Comparison of ENCODE assay signal across 8 mouse cellular contexts in genomic region chr12:87199206-87199972, GRCm38 (mm10). TPM values are rescaled to one million over a fixed set of nuclear protein-coding genes. Genes with fewer than 3 reads are reported as not detected.
DNase-seq lines count a peak whose midpoint lies in the region; ATAC-seq and TF ChIP-seq lines count a peak whose summit lies in the region.

Gene Samd15, plus strand, starts transcription at chr12:87199723.

- TF ChIP-seq CTCF in testis, adult 2 months (IDR thresholded peaks at IDR 0.05; ENCODE audit: control insufficient read depth, insufficient read depth, insufficient replicate concordance, low read depth, low read length) = no peak

- no peaks in the 10 kb centered on the region for H3K9me3 ChIP-seq in embryonic facial prominence, embryonic 10.5 days
- H3K9me3 ChIP-seq in heart, embryonic 11.5 days (replicated peaks; ENCODE audit: control insufficient read depth, low read length) = no peaks in the 10 kb centered on the region
- H3K9me3 ChIP-seq in liver, embryonic 11.5 days (ENCODE audit: control insufficient read depth, low read length) = no peaks in the 10 kb centered on the region

- peak within 1 kb of the TSS; percentile 97 for H3ac ChIP-seq in myocyte (ENCODE audit: control insufficient read depth, insufficient read length)

- WGBS in embryonic facial prominence, embryonic 10.5 days = 1% methylated on average over 38 of the region's 38 CpGs
- under 1% methylated on average over 38 of the region's 38 CpGs for WGBS in heart, embryonic 11.5 days (ENCODE audit: insufficient replicate concordance)
- 2% methylated on average over 38 of the region's 38 CpGs for WGBS in liver, embryonic 11.5 days

- peak; percentile 54 for DNase-seq in 416B (ENCODE audit: low read depth)
- DNase-seq in embryonic facial prominence, embryonic 10.5 days (ENCODE audit: low spot score) = peak; percentile 68
- DNase-seq in kidney, adult 8-10 months = peak; percentile 17 to 23
- no peak for DNase-seq in liver, embryonic 11.5 days (ENCODE audit: low spot score)

- H3K27ac ChIP-seq in embryonic facial prominence, embryonic 10.5 days (replicated peaks) = peak within 1 kb of the TSS; percentile 90
- 0 out of 2 replicates have a peak within 1 kb of the TSS, but pooled peaks have one; percentile 46 for H3K27ac ChIP-seq in heart, embryonic 11.5 days (ENCODE audit: low read depth, low read length)
- H3K27ac ChIP-seq in liver, embryonic 11.5 days (ENCODE audit: low read depth, low read length) = peak within 1 kb of the TSS; percentile 52
- H3K27ac ChIP-seq in testis, adult 2 months (ENCODE audit: control insufficient read depth, insufficient read depth, low read depth, low read length) = peak within 1 kb of the TSS; percentile 33

- peak within 1 kb of the TSS; percentile 88 for H3K9ac ChIP-seq in heart, embryonic 11.5 days (ENCODE audit: low read depth, low read length)
- H3K9ac ChIP-seq in liver, embryonic 11.5 days (ENCODE audit: low read depth, low read length) = peak within 1 kb of the TSS; percentile 81

- peak; percentile 53 for ATAC-seq in activated CD4-positive, CD25-positive, alpha-beta regulatory T cell, adult 4 months
- ATAC-seq in heart, embryonic 11.5 days (replicated peaks; ENCODE audit: insufficient number of reproducible peaks, low FRiP score, low TSS enrichment) = peak; percentile 59
- peak; percentile 51 for ATAC-seq in liver, embryonic 11.5 days (replicated peaks; ENCODE audit: low FRiP score)

- peaks cover 33% of the 10 kb centered on the region for H3K4me1 ChIP-seq in embryonic facial prominence, embryonic 10.5 days
- peaks cover 3% of the 10 kb centered on the region; the same call in 1 of the 2 replicates for H3K4me1 ChIP-seq in heart, embryonic 11.5 days (ENCODE audit: control insufficient read depth, insufficient read depth, low read length)
- peaks cover 7% of the 10 kb centered on the region for H3K4me1 ChIP-seq in liver, embryonic 11.5 days (replicated peaks; ENCODE audit: control insufficient read depth, insufficient read depth, low read length)
- peaks cover 4% of the 10 kb centered on the region; the same call in 1 of the 2 replicates for H3K4me1 ChIP-seq in testis, adult 2 months (ENCODE audit: control insufficient read depth, insufficient read depth, low read length)

- H3K4me3 ChIP-seq in embryonic facial prominence, embryonic 10.5 days = peak within 1 kb of the TSS; percentile 92
- peak within 1 kb of the TSS; percentile 90 for H3K4me3 ChIP-seq in heart, embryonic 11.5 days (ENCODE audit: low read depth, low read length)
- peak within 1 kb of the TSS; percentile 89 for H3K4me3 ChIP-seq in liver, embryonic 11.5 days (ENCODE audit: low read depth, low read length)
- H3K4me3 ChIP-seq in myocyte = peak within 1 kb of the TSS; percentile 44
- H3K4me3 ChIP-seq in testis, adult 2 months (ENCODE audit: control insufficient read depth, low read depth, low read length) = peak within 1 kb of the TSS; percentile 82

- no peaks in the 10 kb centered on the region for H3K79me2 ChIP-seq in myocyte (ENCODE audit: control insufficient read depth, insufficient read depth)

- no peak for TF ChIP-seq POLR2A in myocyte (IDR thresholded peaks at IDR 0.05; ENCODE audit: insufficient read length, low read depth)
- TF ChIP-seq POLR2A in testis, adult 2 months (IDR thresholded peaks at IDR 0.05; ENCODE audit: control insufficient read depth, low read depth, low read length) = no peak

- no peaks in the 10 kb centered on the region for H3K36me3 ChIP-seq in embryonic facial prominence, embryonic 10.5 days (replicated peaks)
- H3K36me3 ChIP-seq in heart, embryonic 11.5 days (ENCODE audit: control insufficient read depth, insufficient read depth, low read length) = no peaks in the 10 kb centered on the region
- no peaks in the 10 kb centered on the region for H3K36me3 ChIP-seq in liver, embryonic 11.5 days (ENCODE audit: control insufficient read depth, insufficient read depth, low read length)
- H3K36me3 ChIP-seq in myocyte (ENCODE audit: control insufficient read depth, insufficient read depth) = no peaks in the 10 kb centered on the region
- peaks cover 2% of the 10 kb centered on the region for H3K36me3 ChIP-seq in testis, adult 2 months (ENCODE audit: control insufficient read depth, insufficient read depth, low read length)

- H3K4me2 ChIP-seq in heart, embryonic 11.5 days = peak within 1 kb of the TSS; percentile 98
- peak within 1 kb of the TSS; percentile 87 for H3K4me2 ChIP-seq in liver, embryonic 11.5 days
- peak within 1 kb of the TSS; percentile 76 for H3K4me2 ChIP-seq in myocyte (ENCODE audit: low read depth)

- no peaks in the 10 kb centered on the region; the same call in 1 of the 2 replicates for H3K27me3 ChIP-seq in embryonic facial prominence, embryonic 10.5 days (replicated peaks; ENCODE audit: low read depth, poor library complexity, severe bottlenecking)
- H3K27me3 ChIP-seq in heart, embryonic 11.5 days (ENCODE audit: control insufficient read depth, insufficient read depth, low read length) = no peaks in the 10 kb centered on the region
- H3K27me3 ChIP-seq in liver, embryonic 11.5 days (replicated peaks; ENCODE audit: control insufficient read depth, insufficient read depth, low read length) = 0 out of 2 replicates have a peak, but pooled peaks cover 2% of the 10 kb centered on the region
- no peaks in the 10 kb centered on the region for H3K27me3 ChIP-seq in myocyte (ENCODE audit: control insufficient read depth, insufficient read depth, insufficient read length)
- H3K27me3 ChIP-seq in testis, adult 2 months (ENCODE audit: control insufficient read depth, insufficient read depth, low read length) = no peaks in the 10 kb centered on the region

TF ChIP-seq in myocyte, 11 proteins besides CTCF, POLR2A, EP300 and RAD21:
- TF ChIP-seq MYOG (IDR thresholded peaks at IDR 0.05; ENCODE audit: control insufficient read depth in 1 of 3, insufficient read depth in 1 of 3, insufficient read length in 2 of 3, low read depth in 2 of 3) (no peak), MAX (IDR thresholded peaks at IDR 0.05; ENCODE audit: low read depth) (no peak), MYOD1 (IDR thresholded peaks at IDR 0.05; ENCODE audit: control insufficient read depth in 1 of 3, insufficient read length in 2 of 3, low read depth in 2 of 3) (no peak), CEBPB (IDR thresholded peaks at IDR 0.05; ENCODE audit: insufficient read depth, poor library complexity, severe bottlenecking) (no peak), SRF (IDR thresholded peaks at IDR 0.05; ENCODE audit: control insufficient read depth, insufficient read length, low read depth) (no peak), POLR2AphosphoS2 (IDR thresholded peaks at IDR 0.05; ENCODE audit: insufficient read length, low read depth) (no peak), USF1 (IDR thresholded peaks at IDR 0.05; ENCODE audit: low read depth) (no peak), REST (IDR thresholded peaks at IDR 0.05; ENCODE audit: insufficient read depth, insufficient read length) (no peak), E2F4 (IDR thresholded peaks at IDR 0.05; ENCODE audit: insufficient read depth) (no peak), TCF3 (IDR thresholded peaks at IDR 0.05; ENCODE audit: insufficient read length, low read depth) (no peak), TCF12 (IDR thresholded peaks at IDR 0.05; ENCODE audit: insufficient read depth, poor library complexity, severe bottlenecking) (no peak)

RNA-seq across cellular contexts. Expression of gene Samd15, which starts in this region (rescaled TPM):
- polyA plus RNA-seq in activated CD4-positive, CD25-positive, alpha-beta regulatory T cell, adult 4 months (2017; shearing (Covaris generic)) = 1 to 10 TPM in 1 of 2 experiments, not detected in 1; 5.0 TPM
- 1.5 and 1.7 TPM in 2 replicates for polyA plus RNA-seq in embryonic facial prominence, embryonic 10.5 days (2016; fragmentation: Nextera tagmentation; extraction: Ambion mirVana)
- polyA plus RNA-seq in heart, embryonic 11.5 days (2014; fragmentation: Nextera tagmentation; extraction: Ambion mirVana) = 2.0 and 3.2 TPM in 2 replicates
- polyA plus RNA-seq in liver, embryonic 11.5 days (2014; fragmentation: Nextera tagmentation; extraction: Ambion mirVana) = 22.0 and 26.0 TPM in 2 replicates
- 0.29 TPM for polyA plus RNA-seq in myocyte (2012; fragmentation: generic; extraction: Trizol)
- 20.3 and 27.1 TPM in 2 replicates for polyA plus RNA-seq in testis, adult 2 months (2012; rRNA removed)

Comparison
In these comparisons a context has a peak if more than half of its experiments do, and no peak if none do; other contexts are left out.
1. H3K27ac ChIP-seq: peak in every context shown above with its lines; median percentile 90 in embryonic facial prominence, embryonic 10.5 days; 52 in liver, embryonic 11.5 days; 46 in heart, embryonic 11.5 days; 33 in testis, adult 2 months.